Mouse (Mus musculus) megakaryocyte, embryonic 14.5 days (primary cell): ENCODE results near the gene Pdia5.

Source experiments
- FLI1 ChIP-seq: IDR thresholded peaks from 2 replicates; pipeline ENCODE4 v1.6.1; 2012; ENCODE audit warnings: low read length, inconsistent platforms, mixed read lengths
- GATA1 ChIP-seq: IDR thresholded peaks from 3 replicates; pipeline ENCODE4 v1.6.1; 2012; ENCODE audit warnings: mixed read lengths, low read length, inconsistent platforms, borderline replicate concordance

DNA sequence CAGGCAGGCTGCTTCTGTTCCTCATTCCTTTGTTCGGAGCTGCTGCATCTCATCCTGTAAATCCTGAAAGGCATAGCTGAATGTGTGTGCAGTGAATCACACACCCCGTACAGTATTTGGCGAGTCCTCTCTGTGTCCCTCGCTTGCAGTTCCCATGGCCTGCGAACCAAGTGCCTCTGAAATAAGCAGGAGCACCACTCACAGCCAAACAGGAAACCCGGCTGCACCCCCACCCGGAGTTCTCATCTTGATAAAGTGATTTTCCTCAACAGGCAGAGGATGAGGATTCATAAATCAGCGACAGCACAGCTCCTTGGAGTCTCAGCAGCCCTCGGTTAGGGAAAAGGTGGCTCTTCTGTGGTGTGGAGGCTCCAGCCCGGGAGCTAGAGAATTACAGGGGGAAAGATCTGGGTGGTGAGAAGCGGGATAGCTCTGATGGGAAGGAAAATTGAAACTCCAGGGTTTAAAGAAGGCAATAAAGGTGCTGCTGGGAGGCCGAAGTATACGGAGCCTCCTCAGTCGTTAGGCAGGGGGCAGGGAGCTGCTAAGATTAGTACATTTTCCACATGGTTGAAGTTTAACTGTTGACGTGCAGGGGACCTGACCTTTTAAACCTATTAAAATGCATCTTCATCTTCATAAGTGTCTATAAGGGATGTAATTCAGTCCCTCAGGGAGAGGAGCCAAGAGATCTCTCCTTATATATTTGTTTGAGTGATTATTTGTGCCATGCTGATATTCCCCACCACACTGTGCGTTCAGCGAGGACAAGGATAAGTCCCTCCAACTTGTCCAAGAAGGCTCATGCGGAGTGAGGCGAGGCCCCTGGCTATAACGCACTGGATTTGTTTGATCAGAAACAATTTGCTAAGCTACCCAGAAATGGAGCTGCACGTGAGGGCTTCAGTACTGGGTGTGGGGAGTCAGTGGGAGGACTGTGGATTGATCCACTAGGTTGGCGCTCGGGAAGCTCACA is 27.6 kb upstream of the Pdia5 start:
- TF ChIP-seq GATA1: no peak
- TF ChIP-seq FLI1: no peak
